Mouse (Mus musculus) thymus, postnatal 0 days (tissue): Measurements from ENCODE around the gene Fcgr4. TPM values are rescaled to one million over a fixed set of nuclear protein-coding genes. Genes with fewer than 3 reads are reported as not detected.
A peak's percentile ranks its signal among the peaks of the same experiment; 100 is the strongest.
"Not testable (repeated sequence)": the region's sequence is repeated elsewhere in the genome, so short reads cannot be mapped to it uniquely, and the experiment has no call there.

Source experiments
- DNase-seq: peaks from one replicate; pipeline ENCODE4 v3.0.0-alpha.2; 2015; ENCODE audit warnings: low spot score
- polyA plus RNA-seq: library from polyadenylated mRNA; unstranded; fragments of >200 nt; fragmentation: Nextera tagmentation; extraction: Ambion mirVana; gene quantifications from 2 replicates; pipeline ENCODE4 v1.2.1, GENCODE M21; 2015

Gene Fcgr4
- polyA plus RNA-seq, 1 experiment from 2014 or later, result 1.6 TPM

DNA sequence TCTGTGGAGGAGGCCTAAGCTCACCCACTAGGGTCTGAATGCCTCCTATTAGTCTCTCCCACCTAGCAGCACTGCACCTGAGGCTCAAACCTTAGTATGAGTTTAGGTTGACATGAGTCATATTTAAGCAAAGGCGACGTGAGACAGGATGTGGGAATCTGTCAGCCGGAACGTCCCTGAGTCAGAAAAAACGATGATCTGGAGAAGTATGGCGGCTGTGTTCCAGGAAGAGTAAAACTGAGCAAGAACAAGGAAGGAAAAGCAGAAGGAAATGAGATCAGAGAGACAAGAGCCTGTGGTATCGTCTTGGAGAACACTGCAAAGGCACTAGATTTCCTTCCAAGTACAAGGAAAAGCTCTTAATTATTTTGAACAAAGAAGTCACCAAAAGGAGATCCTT, 32.1 kb downstream of the Fcgr4 start:
- DNase-seq, result no peak

DNA sequence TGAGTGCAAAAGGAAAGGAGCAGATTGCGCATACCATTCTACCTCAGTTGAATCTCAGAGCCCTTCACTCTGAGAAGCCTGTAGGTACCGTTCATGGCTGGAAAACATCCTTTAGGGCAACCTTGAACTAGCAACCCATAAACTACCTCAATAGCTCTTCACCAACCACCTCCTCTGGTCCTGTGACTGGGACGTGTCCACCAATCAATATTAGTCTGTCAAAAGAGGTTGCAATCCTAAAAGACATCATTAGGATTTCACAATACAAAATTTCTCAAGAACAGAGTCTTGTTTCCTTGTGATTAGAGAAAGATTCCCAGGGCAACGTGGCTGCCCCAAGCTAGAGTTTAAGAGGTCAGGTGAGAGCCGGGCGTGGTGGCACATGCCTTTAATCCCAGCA, 34.6 kb downstream of the Fcgr4 start:
- no peak for DNase-seq

DNA sequence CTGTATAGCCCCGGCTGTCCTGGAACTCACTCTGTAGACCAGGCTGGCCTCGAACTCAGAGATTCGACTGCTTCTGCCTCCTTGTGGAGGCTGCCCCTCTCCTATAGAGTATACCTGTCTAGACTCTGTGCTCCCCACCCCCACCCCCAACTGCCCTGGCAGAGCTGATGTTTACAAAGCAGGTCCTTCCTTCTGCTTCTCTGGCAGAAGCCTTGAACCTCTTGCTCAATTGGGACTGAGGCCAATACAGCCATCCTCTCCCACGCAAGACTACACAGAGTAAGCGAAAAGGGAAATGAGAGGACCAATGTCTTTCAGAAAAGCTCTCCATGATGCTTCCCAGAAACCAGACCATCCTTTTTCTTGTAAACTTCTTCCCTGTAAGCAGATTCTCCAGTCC, 38.5 kb downstream of the Fcgr4 start:
- DNase-seq, result no peak

DNA sequence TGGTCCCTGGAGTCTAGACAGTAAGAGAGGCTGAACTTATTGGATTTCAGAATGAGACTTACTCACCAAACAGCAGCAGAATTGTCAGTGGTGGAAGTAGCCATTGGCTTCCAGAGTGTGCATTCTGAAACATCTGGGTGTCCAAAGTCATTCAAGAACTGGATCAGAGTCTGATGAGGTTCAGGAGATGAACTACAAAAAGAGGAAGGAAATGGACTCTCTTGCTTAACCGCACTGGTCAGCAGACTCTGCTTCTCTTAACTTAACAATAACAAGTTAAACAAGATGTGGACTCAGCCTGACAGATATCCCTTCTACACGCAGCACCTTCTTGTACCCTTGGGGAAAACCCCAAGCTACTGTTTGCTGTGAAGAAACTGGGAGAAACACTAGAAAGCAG, 40.5 kb downstream of the Fcgr4 start:
- no peak for DNase-seq

DNA sequence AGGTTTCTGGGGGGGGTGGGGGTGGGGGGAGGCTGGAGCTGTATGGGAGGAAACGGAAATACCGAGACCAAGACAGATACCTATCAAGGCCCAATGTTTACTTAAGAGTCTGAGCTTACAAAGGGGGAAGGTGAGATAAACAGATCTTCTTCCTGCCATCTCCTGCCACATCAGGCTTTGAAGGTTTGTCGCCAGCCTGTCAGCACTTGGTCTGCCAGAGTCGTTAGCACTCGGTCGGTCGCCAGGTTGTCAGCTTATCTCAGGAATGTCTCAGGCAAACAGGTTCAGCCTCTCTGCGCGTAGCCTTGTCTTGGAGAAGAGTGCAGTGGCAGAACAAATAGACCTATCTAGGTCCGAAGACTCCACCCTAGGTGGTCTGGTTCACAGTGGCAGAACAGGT, 41.7 kb downstream of the Fcgr4 start:
- DNase-seq, result peak; percentile 58

DNA sequence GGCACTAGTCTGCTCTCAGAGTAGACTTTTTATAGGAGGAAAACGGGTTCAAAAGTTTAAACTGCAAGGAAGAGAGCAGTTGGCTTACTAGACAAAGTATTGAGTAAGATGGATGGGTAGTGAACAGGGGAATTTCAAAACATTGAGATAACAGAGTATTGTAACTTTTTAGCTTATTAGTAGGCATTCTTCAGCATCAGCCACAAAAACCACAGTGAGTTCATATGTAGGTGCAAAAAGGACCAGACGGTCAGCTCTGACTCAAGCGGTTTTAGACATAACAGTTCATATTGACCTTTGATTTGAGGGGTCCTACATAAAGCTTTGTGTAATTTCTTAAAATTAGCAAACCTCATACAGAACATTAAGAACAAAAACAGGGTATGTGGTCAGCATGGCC, 42.8 kb downstream of the Fcgr4 start:
- no peak for DNase-seq

DNA sequence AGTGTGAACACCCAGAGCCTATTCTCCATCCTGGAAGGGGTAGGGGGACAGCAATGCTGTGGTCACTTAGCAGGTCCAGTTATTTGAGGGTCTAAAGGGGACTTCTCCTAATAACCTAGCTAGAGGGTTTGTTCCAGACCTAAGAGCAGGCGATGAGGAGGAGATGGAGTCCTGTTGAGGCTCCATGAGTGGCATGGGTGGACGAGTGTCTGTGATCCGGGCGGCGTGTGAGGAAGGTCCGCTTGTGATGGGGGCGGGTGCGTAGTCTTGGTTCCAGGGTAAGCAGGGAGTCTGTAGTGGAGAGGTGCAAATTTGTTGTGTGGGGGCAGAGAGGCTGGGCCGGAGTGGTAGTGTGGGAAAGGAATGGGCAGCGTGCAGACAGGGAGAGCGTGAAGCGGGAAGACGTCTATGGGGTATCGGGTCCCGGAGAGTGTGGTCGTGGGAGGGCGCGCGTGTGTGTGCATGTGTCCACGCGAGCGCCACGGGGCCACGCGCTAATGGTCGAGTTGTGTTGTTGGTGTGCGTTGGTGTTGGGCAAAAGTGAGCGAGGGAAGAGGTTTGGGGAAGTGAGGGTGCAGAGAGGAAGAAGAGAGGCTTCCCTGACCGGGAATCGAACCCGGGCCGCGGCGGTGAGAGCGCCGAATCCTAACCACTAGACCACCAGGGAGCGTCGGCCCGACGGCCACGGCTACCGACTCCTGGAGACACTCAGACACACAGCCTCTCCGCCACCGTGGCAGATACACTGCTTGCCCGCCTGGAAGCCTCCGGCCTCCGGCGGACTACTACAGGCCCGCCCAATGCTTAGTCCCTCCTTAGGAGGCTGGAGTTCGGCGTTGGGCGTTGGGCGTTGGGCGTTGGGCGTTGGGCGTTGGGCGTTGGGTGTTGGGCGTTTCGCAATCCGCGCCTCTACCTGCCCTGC, 45.1 kb downstream of the Fcgr4 start:
- not testable (repeated sequence) for DNase-seq

DNA sequence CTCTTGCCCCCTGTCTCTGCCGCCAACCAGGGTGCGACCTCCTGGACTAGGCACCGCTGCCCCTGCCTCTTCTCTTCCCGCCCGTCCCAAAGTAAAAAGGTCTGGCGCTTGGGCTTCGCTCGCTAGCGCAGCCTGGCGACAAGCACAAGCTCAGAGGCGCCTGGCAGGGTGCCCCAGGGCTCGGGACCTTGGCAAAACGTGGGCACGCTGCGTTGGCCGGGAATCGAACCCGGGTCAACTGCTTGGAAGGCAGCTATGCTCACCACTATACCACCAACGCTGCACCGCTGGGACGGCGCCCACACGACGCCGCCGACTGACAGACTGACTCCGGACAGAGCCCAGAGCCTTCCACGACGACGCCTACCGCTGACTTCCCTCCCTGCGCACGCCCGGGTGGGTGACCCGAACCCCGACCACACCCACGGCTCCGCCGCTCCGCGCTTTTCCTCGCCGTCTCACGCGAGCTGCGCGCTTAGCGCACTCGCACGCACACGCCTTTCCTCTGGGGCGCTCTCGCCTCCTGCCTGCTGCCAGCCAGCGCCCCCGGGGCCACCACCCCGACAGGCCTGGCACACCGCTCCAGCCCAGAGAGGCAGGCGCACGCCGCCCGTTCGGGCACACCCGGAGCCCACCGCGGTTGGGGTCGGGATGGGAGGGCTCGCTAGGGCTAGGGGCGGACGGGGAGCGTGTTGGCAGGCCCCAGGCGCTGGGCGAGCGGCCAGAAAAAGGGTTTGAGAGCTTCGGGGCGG, 45.9 kb downstream of the Fcgr4 start, which contains the start of gene Fcgr3:
Gene Fcgr3 (minus strand): TSS at position 445 of the 752 bp plus-strand sequence.
- DNase-seq, result peak; percentile 69

DNA sequence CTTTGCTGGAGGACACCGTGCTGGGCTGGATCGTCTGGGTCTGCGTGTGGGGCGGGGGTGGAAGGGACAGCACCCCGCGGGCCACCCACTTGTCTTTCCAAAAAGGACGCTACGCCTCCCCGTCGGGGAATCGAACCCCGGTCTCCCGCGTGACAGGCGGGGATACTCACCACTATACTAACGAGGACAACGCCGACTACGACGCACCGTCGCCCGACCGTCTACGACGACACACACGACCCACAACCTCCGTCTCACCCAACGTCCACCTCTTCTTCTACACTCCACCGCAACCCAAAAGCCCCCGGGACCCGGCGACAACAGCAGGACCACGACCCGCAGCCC, 46.5 kb downstream of the Fcgr4 start:
- not testable (repeated sequence) for DNase-seq

DNA sequence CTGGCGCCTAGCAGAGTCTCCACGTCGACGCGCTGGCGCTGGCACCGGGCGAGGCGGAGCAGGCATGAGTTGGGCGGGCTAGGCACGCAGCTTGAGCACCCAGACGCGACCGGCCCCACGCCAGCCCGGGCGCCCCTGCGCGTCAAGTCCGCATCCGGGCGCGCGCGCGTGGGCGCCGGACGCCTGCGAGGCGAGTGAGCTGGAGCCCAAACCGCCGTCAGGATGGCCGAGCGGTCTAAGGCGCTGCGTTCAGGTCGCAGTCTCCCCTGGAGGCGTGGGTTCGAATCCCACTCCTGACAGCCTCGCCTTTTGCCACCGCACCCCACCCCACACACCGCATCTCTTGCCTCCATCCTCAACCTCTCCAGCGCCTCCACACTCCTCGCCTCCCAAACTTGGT, 47.0 kb downstream of the Fcgr4 start:
- not testable (repeated sequence) for DNase-seq

DNA sequence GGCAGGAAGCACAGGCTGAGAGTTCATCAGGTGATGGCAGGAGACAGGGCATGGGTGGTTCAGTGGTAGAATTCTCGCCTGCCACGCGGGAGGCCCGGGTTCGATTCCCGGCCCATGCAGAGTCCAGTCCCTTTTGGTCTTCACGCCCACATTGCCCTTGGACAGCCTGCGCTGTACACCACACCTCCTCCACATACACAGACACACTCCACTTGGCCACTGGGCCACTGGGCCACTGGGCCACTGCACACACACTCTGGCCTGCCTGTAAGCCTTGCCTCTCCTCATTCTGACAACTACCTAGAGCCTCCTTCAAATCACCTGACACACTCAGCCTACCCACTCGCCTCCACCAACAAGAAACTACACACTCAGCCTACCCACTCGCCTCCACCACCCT, 47.9 kb downstream of the Fcgr4 start:
- DNase-seq, result not testable (repeated sequence)

DNA sequence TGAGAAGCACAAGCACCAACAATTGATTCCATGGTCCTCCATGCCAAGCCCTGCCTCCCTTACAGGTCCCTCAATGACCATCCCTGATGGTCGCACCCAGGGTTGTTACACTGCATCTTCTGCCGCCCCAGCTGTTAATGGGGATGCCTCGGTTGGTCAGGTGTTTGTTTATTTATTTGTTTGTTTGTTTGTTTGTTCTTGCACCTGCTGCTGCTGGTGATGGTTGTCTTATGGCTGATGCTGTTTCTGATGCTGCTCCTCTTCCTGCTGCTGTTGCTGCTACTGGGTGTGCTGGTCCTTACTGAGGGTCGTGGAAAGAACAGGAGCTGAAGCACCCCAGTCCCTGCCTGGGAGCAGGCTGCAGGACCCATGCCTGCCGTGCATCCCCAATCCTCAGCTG, 49.2 kb downstream of the Fcgr4 start:
- DNase-seq, result not testable (repeated sequence)

DNA sequence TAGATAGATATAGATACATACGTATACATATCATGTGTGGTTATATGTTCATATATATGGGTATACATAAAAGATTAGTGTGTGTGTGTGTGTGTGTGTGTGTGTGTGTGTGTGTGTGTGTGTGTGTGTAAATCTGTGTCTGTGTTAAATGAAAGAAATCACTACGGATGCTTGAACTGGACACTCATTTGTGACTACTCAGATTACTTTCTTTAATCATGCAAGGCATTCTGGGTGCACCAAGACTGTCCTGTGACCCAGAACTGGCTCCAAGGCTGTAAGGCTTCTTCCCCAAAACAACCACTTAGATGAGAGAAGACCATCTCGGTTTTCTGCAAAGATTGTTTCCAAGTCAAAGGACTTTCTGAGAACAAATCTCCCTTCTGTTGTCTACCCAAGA, 50.8 kb downstream of the Fcgr4 start:
- peak; percentile 21 for DNase-seq

DNA sequence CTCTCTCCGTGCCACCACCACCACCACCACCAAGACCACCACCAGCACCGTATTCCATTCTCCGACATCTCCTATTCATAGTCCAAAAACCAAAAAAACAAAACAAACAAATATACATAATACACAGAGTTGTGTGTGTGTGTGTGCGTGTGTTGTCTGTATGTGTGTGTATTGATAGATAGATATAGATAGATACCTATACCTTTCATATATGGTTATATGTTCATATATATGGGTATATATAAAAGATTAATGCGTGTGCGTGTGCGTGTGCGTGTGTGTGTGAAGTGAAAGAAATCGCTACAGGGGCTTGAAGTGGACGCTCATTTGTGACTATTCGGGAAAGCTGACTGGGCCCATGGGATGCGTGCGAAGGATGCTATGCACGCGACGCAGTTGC, 52.2 kb downstream of the Fcgr4 start:
- not testable (repeated sequence) for DNase-seq

DNA sequence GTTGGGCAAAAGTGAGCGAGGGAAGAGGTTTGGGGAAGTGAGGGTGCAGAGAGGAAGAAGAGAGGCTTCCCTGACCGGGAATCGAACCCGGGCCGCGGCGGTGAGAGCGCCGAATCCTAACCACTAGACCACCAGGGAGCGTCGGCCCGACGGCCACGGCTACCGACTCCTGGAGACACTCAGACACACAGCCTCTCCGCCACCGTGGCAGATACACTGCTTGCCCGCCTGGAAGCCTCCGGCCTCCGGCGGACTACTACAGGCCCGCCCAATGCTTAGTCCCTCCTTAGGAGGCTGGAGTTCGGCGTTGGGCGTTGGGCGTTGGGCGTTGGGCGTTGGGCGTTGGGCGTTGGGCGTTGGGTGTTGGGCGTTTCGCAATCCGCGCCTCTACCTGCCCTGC, 53.0 kb downstream of the Fcgr4 start:
- DNase-seq, result not testable (repeated sequence)

DNA sequence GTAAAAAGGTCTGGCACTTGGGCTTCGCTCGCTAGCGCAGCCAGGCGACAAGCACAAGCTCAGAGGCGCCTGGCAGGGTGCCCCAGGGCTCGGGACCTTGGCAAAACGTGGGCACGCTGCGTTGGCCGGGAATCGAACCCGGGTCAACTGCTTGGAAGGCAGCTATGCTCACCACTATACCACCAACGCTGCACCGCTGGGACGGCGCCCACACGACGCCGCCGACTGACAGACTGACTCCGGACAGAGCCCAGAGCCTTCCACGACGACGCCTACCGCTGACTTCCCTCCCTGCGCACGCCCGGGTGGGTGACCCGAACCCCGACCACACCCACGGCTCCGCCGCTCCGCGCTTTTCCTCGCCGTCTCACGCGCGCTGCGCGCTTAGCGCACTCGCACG, 53.5 kb downstream of the Fcgr4 start:
- DNase-seq, result not testable (repeated sequence)

DNA sequence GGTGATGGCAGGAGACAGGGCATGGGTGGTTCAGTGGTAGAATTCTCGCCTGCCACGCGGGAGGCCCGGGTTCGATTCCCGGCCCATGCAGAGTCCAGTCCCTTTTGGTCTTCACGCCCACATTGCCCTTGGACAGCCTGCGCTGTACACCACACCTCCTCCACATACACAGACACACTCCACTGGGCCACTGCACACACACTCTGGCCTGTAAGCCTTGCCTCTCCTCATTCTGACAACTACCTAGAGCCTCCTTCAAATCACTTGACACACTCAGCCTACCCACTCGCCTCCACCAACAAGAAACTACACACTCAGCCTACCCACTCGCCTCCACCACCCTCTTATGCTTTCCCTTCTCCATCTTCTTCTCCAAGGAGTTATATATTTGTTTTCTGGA, 55.6 kb downstream of the Fcgr4 start:
- DNase-seq, result not testable (repeated sequence)

DNA sequence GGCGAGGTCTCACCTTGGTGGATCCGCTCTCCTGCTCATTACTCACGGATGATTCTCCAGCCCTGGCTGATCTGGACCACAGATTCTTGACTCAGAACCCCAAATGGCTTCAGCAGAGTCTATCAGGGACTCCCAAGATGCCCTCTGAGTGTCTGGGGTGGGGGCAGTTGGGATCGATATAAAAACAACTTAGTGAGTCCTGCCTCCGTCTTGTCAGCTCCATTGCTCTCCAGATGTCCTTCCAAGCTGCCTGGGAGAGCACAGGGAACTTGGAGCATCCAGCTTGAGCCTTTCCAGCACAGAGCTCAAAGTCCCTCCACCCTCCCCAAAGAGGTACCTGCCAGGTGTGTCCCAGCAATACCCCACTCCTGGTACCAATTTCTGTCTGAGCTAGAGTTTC, 57.5 kb downstream of the Fcgr4 start:
- not testable (repeated sequence) for DNase-seq

DNA sequence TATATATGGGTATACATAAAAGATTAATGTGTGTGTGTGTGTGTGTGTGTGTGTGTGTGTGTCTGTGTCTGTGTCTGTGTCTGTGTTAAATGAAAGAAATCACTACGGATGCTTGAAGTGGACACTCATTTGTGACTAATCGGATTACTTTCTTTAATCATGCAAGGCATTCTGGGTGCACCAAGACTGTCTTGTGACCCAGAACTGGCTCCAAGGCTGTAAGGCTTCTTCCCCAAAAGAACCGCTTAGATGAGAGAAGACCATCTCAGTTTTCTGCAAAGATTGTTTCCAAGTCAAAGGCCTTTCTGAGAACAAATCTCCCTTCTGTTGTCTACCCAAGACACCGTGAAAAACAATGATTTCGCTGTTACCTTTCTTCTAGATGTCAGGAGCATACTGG, 58.5 kb downstream of the Fcgr4 start:
- DNase-seq, result not testable (repeated sequence)

DNA sequence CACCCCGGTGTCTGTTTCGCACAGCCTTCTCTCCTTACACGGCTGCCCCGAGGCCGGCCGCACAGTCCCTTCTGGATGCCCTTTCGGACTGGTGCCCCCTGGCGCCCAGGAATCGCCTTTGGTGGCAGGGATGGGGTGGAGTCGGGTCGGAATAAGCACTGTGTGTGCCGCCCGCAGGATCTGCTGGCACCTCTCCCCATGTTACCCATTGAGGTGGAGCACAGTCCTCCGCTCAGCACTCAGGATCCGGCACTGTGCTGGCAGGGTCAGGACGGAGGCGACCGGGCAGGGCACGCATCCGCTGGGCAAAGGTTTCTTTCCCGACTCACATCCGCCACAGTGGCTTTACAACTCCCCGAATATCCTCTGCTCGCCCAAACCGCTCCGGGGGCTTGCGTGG, 59.2 kb downstream of the Fcgr4 start:
- DNase-seq, result not testable (repeated sequence)

DNA sequence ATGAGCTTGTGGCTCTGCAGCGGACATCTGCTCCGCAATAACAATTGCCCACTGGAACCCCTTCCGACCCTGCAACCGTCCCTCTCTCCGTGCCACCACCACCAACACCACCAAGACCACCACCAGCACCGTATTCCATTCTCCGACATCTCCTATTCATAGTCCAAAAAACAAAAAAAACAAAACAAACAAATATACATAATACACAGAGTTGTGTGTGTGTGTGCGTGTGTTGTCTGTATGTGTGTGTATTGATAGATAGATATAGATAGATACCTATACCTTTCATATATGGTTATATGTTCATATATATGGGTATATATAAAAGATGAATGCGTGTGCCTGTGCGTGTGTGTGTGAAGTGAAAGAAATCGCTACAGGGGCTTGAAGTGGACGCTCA, 59.7 kb downstream of the Fcgr4 start:
- DNase-seq, result not testable (repeated sequence)

DNA sequence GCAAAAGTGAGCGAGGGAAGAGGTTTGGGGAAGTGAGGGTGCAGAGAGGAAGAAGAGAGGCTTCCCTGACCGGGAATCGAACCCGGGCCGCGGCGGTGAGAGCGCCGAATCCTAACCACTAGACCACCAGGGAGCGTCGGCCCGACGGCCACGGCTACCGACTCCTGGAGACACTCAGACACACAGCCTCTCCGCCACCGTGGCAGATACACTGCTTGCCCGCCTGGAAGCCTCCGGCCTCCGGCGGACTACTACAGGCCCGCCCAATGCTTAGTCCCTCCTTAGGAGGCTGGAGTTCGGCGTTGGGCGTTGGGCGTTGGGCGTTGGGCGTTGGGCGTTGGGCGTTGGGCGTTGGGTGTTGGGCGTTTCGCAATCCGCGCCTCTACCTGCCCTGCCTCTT, 60.6 kb downstream of the Fcgr4 start:
- not testable (repeated sequence) for DNase-seq
